Mouse (Mus musculus) small intestine, adult 2 months (tissue): ENCODE results near the gene Pcsk1n. TPM values are rescaled to one million over a fixed set of nuclear protein-coding genes. Genes with fewer than 3 reads are reported as not detected.

Experiments used
- H3K27ac ChIP-seq: fragments of 200-500 bp; 2 replicates; pipeline ENCODE4 v1.5.1; 2012; ENCODE audit warnings: low read depth, low read length, control low read depth, inconsistent platforms; ENCODE audit not compliant: insufficient read depth
- H3K27me3 ChIP-seq: fragments of 200-500 bp; 2 replicates; pipeline ENCODE4 v1.6.1; 2012; ENCODE audit warnings: mild to moderate bottlenecking, moderate library complexity, low read length, inconsistent platforms; ENCODE audit not compliant: control insufficient read depth, insufficient read depth
- H3K36me3 ChIP-seq: fragments of 200-500 bp; 2 replicates; pipeline ENCODE4 v1.6.1; 2012; ENCODE audit warnings: mild to moderate bottlenecking, low read length, control low read depth, inconsistent platforms; ENCODE audit not compliant: control insufficient read depth, insufficient read depth
- H3K4me1 ChIP-seq: fragments of 200-500 bp; 2 replicates; pipeline ENCODE4 v1.6.1; 2012; ENCODE audit warnings: low read length, inconsistent platforms, mixed read lengths; ENCODE audit not compliant: control insufficient read depth, insufficient read depth, insufficient read length
- H3K4me3 ChIP-seq: fragments of 200-500 bp; 2 replicates; pipeline ENCODE4 v1.5.1; 2012; ENCODE audit warnings: low read depth, mild to moderate bottlenecking, control low read depth, inconsistent platforms, low read length, moderate library complexity
- CTCF ChIP-seq: fragments of 200-500 bp; IDR thresholded peaks from 2 replicates; pipeline ENCODE4 v1.5.1; 2012; ENCODE audit warnings: low read depth, mild to moderate bottlenecking, control low read depth, inconsistent platforms, low read length, moderate library complexity, mixed read lengths; ENCODE audit not compliant: insufficient replicate concordance, insufficient read length; ENCODE audit errors: extremely low read depth
- POLR2A ChIP-seq: fragments of 200-500 bp; IDR thresholded peaks from 2 replicates; pipeline ENCODE4 v1.6.1; 2012; ENCODE audit warnings: low read depth, mild to moderate bottlenecking, control low read depth, inconsistent platforms, low read length, moderate library complexity
- WGBS: fragments of 180-500 bp; shearing (Covaris S2); methylation state at CpG from one replicate; pipeline ENCODE4 v1.1.7; 2018; 5-methylcytosine and 5-hydroxymethylcytosine counted together
- polyA plus RNA-seq: library from polyadenylated mRNA; depleted of rRNA; stranded (reverse); fragments of >200 nt; gene quantifications from 2 replicates; pipeline ENCODE4 v1.2.3, GENCODE M21; 2012; rRNA removed

Gene Pcsk1n
- polyA plus RNA-seq, 1 experiment, result 21.1 TPM

- no peak for TF ChIP-seq CTCF
- no peak for TF ChIP-seq POLR2A
- Histone ChIP-seq H3K36me3 (no peaks in the 10 kb centered on the region), H3K4me3 (no peak overlapping the region), H3K27ac (no peak overlapping the region), H3K4me1 (no peaks in the 10 kb centered on the region), H3K27me3 (no peaks in the 10 kb centered on the region)
- 71% methylated on average over 7 of the region's 9 CpGs for WGBS
Observed at GRCm38 (mm10) chrX:7967596-7968201, 48.1 kb downstream of the Pcsk1n start.

- no peak for TF ChIP-seq POLR2A
- no peak for TF ChIP-seq CTCF
- H3K27me3 ChIP-seq, result no peaks in the 10 kb centered on the region
- no peak overlapping the region for H3K4me3 ChIP-seq
- no peaks in the 10 kb centered on the region for H3K36me3 ChIP-seq
- H3K4me1 ChIP-seq, result no peaks in the 10 kb centered on the region
- H3K27ac ChIP-seq, result no peak overlapping the region
- 66% methylated on average over 8 of the region's 8 CpGs for WGBS
Observed at GRCm38 (mm10) chrX:7968226-7968625, 48.6 kb downstream of the Pcsk1n start.

GRCm38 (mm10) chrX:7968899-7969298 is 49.3 kb downstream of the Pcsk1n start:
- Histone ChIP-seq H3K36me3 (no peaks in the 10 kb centered on the region), H3K4me3 (no peak overlapping the region), H3K27ac (no peak overlapping the region), H3K4me1 (no peaks in the 10 kb centered on the region), H3K27me3 (no peaks in the 10 kb centered on the region)
- TF ChIP-seq CTCF (no peak), POLR2A (no peak)
- WGBS, result 92% methylated on average over 3 of the region's 3 CpGs

GRCm38 (mm10) chrX:7971292-7971691 is 51.7 kb downstream of the Pcsk1n start:
- H3K4me3 ChIP-seq, result no peak overlapping the region
- H3K27ac ChIP-seq, result no peak overlapping the region
- WGBS, result 58% methylated on average over 4 of the region's 4 CpGs
- no peaks in the 10 kb centered on the region for H3K36me3 ChIP-seq
- H3K27me3 ChIP-seq, result no peaks in the 10 kb centered on the region
- TF ChIP-seq CTCF (no peak), POLR2A (no peak)
- no peaks in the 10 kb centered on the region for H3K4me1 ChIP-seq

Other genes starting within 250 kb of the Pcsk1n start
- 99.6 and 138 TPM in 2 replicates for gene Plp2, start 248.4 kb upstream of the Pcsk1n start, polyA plus RNA-seq
- gene Magix, start 238.6 kb upstream of the Pcsk1n start, polyA plus RNA-seq, result 0.90 and 1.5 TPM in 2 replicates
- gene Gpkow, start 222.7 kb upstream of the Pcsk1n start, polyA plus RNA-seq, result 2.3 and 3.6 TPM in 2 replicates
- gene Wdr45, start 205.5 kb upstream of the Pcsk1n start, polyA plus RNA-seq, result 14.9 and 33.6 TPM in 2 replicates
- gene Gm45208, start 197.6 kb upstream of the Pcsk1n start, polyA plus RNA-seq, result 0.10 and 0.25 TPM in 2 replicates
- gene Praf2, start 191.4 kb upstream of the Pcsk1n start, polyA plus RNA-seq, result 36.5 and 46.2 TPM in 2 replicates
- 16.3 and 65.1 TPM in 2 replicates for gene Ccdc120, start 168.9 kb upstream of the Pcsk1n start, polyA plus RNA-seq
- 19.5 and 23.0 TPM in 2 replicates for gene Tfe3, start 157.3 kb upstream of the Pcsk1n start, polyA plus RNA-seq
- gene Gripap1, start 130.1 kb upstream of the Pcsk1n start, polyA plus RNA-seq, result 13.0 and 23.2 TPM in 2 replicates
- 0.72 and 1.3 TPM in 2 replicates for gene Kcnd1, start 97.5 kb upstream of the Pcsk1n start, polyA plus RNA-seq
- 22.0 and 45.8 TPM in 2 replicates for gene Otud5, start 78.5 kb upstream of the Pcsk1n start, polyA plus RNA-seq
- 6.8 and 14.5 TPM in 2 replicates for gene Pim2, start 41.6 kb upstream of the Pcsk1n start, polyA plus RNA-seq
- 53.4 and 99.6 TPM in 2 replicates for gene Slc35a2, start 35.8 kb upstream of the Pcsk1n start, polyA plus RNA-seq
- 15.0 and 31.7 TPM in 2 replicates for gene Pqbp1, start 20.6 kb upstream of the Pcsk1n start, polyA plus RNA-seq
- gene Timm17b, start 20.5 kb upstream of the Pcsk1n start, polyA plus RNA-seq, result 20.8 and 31.8 TPM in 2 replicates
- not detected in 2 replicates for gene Gm10491, start 12.0 kb upstream of the Pcsk1n start, polyA plus RNA-seq
- not detected in 2 replicates for gene Gm10490, start 10.3 kb upstream of the Pcsk1n start, polyA plus RNA-seq
- gene Eras, start 8.8 kb downstream of the Pcsk1n start, polyA plus RNA-seq, result not detected in 2 replicates
- gene Hdac6, start 28.1 kb downstream of the Pcsk1n start, polyA plus RNA-seq, result 5.8 and 11.0 TPM in 2 replicates
- gene Gata1, start 58.2 kb downstream of the Pcsk1n start, polyA plus RNA-seq, result 0.25 and 0.47 TPM in 2 replicates
- gene Glod5, start 98.7 kb downstream of the Pcsk1n start, polyA plus RNA-seq, result 10.0 and 20.4 TPM in 2 replicates
- 4.5 and 9.2 TPM in 2 replicates for gene Suv39h1, start 154.9 kb downstream of the Pcsk1n start, polyA plus RNA-seq
- 2.9 and 6.0 TPM in 2 replicates for gene Was, start 170.7 kb downstream of the Pcsk1n start, polyA plus RNA-seq
- gene Wdr13, start 213.1 kb downstream of the Pcsk1n start, polyA plus RNA-seq, result 81.7 and 93.0 TPM in 2 replicates
- 22.2 and 31.7 TPM in 2 replicates for gene Rbm3, start 226.1 kb downstream of the Pcsk1n start, polyA plus RNA-seq